Mouse (Mus musculus): ENCODE results near the gene Smim8.
"Not testable (repeated sequence)": the region's sequence is repeated elsewhere in the genome, so short reads cannot be mapped to it uniquely, and the experiment has no call there.

Smim8 gene

GRCm38 (mm10) chr4:34777677-34778527 lies at the start of gene Smim8:
Smim8 (minus strand) TSS chr4:34778423.
- peak; percentile 89 for DNase-seq

- DNase-seq: no peak
These were observed 45.7 kb upstream of the Smim8 start for GRCm38 (mm10) chr4:34823901-34824300.

GRCm38 (mm10) chr4:34819904-34820303 lies 41.7 kb upstream of the Smim8 start:
- DNase-seq: no peak

GRCm38 (mm10) chr4:34801166-34802034 lies 23.2 kb upstream of the Smim8 start:
- DNase-seq: no peak

GRCm38 (mm10) chr4:34798005-34798404 lies 19.8 kb upstream of the Smim8 start:
- no peak for DNase-seq

GRCm38 (mm10) chr4:34797294-34797983 lies 19.2 kb upstream of the Smim8 start:
- no peak for DNase-seq

GRCm38 (mm10) chr4:34796294-34796693 lies 18.1 kb upstream of the Smim8 start:
- DNase-seq: no peak

- DNase-seq: no peak
These were observed 8.3 kb upstream of the Smim8 start for GRCm38 (mm10) chr4:34786476-34786875.

GRCm38 (mm10) chr4:34785646-34786045 lies 7.4 kb upstream of the Smim8 start:
- no peak for DNase-seq

- DNase-seq: no peak
These were observed 6.6 kb upstream of the Smim8 start for GRCm38 (mm10) chr4:34784865-34785264.

GRCm38 (mm10) chr4:34782730-34783129 lies 4.5 kb upstream of the Smim8 start:
- DNase-seq: no peak

- no peak for DNase-seq
These were observed 6.4 kb downstream of the Smim8 start for GRCm38 (mm10) chr4:34771652-34772371.

- no peak for DNase-seq
These were observed 22.1 kb downstream of the Smim8 start, which contains the start of gene Gm136 for GRCm38 (mm10) chr4:34756163-34756562. Gm136 (minus strand) TSS chr4:34756263.

- DNase-seq: no peak
These were observed 29.0 kb downstream of the Smim8 start for GRCm38 (mm10) chr4:34749236-34749635.

GRCm38 (mm10) chr4:34734461-34734860 lies 43.8 kb downstream of the Smim8 start:
- no peak for DNase-seq

GRCm38 (mm10) chr4:34733415-34733814 lies 44.8 kb downstream of the Smim8 start:
- DNase-seq: not testable (repeated sequence)

- peak; percentile 43 for DNase-seq
These were observed 48.3 kb downstream of the Smim8 start, which contains the start of gene Cfap206 for GRCm38 (mm10) chr4:34729851-34730341. Cfap206 (minus strand) TSS chr4:34730206.

- not testable (repeated sequence) for DNase-seq
These were observed 52.5 kb downstream of the Smim8 start for GRCm38 (mm10) chr4:34725710-34726109.

GRCm38 (mm10) chr4:34724306-34724705 lies 53.9 kb downstream of the Smim8 start:
- no peak for DNase-seq

GRCm38 (mm10) chr4:34723186-34723585 lies 55.0 kb downstream of the Smim8 start:
- DNase-seq: no peak

GRCm38 (mm10) chr4:34720127-34720895 lies 57.9 kb downstream of the Smim8 start:
- no peak for DNase-seq

All from right cerebral cortex, adult 18-20 months (tissue).